In the genomic region with DNA sequence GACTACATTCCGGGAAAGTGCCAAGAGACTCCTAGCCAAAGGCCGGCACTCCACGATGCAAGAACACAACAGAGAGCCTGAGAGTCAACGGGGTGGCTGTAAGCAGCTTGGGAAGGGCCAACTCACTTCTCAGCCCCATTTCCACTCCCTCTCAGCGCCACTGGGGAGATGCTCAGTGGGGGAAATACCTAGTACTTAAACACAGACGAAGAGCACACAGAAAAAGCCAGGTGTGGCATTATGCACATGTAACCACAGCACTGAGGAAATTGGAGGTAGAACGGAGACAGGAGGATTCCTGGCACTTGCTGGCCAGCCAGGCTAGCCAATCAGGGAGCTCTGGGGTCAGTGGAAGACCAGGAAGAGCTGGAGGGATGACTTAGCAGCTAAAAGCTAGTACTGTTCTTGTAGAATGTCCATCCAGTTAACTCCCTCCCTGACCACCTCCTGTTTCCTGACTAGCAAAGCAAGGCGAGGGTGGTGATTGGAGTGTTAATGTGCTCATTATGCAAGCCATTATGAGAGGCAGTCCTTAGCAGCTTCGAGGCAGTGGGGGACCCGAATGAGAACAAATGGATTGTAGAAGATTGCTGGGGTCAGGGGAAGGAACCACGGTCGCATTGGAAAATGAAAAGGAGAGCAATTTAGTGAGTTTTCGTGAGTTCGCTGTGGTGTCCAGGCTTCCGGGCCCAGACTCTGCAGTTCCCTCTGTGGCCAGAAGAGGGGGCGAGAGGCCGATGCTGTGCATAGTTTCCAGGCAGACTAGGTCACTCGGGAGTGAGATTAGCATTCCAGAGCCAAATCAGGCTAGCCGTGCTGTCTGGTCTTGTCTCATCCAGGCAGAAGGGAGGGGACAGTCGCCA, we compare ENCODE assay signal across 1 mouse cellular context.
TF ChIP-seq lines count a peak whose summit lies in the region.

No protein-coding gene starts in this region.

TF ChIP-seq in ES-E14, 5 proteins besides CTCF, POLR2A, EP300 and RAD21:
- TF ChIP-seq HCFC1 (IDR thresholded peaks at IDR 0.05; ENCODE audit: borderline replicate concordance, insufficient read depth, low read length) = peak; percentile 30; the same call in 1 of the 2 replicates
- TF ChIP-seq ZC3H11A (IDR thresholded peaks at IDR 0.05; ENCODE audit: borderline replicate concordance, low read depth, low read length) = peak; percentile 36; the same call in 1 of the 2 replicates
- TF ChIP-seq ZNF384 (IDR thresholded peaks at IDR 0.05; ENCODE audit: low read depth, low read length) = no peak
